Mouse (Mus musculus) left cerebral cortex, postnatal 36 days (tissue): ENCODE measurements around the gene H6pd. TPM values are rescaled to one million over a fixed set of nuclear protein-coding genes. Genes with fewer than 3 reads are reported as not detected.

Source experiments
- DNase-seq, 2 experiments: peaks; one replicate each; pipeline ENCODE4 v3.0.0; 2021 to 2022; ENCODE audit warnings: low spot score in 2 of 2, mixed read lengths in 1 of 2
- intact Hi-C: fragments of 180-260 bp; cut with DNase I; formaldehyde crosslinking; loops from one replicate; pipeline ENCODE4 v1.15.1; 2025
- total RNA-seq, 2 experiments: library from RNA; stranded (reverse); gene quantifications; 2 replicates each; pipeline ENCODE4 v1.2.3; 2021

Gene H6pd
- total RNA-seq, 2 experiments from 2014 or later = 12.5 to 14.3 TPM

DNA sequence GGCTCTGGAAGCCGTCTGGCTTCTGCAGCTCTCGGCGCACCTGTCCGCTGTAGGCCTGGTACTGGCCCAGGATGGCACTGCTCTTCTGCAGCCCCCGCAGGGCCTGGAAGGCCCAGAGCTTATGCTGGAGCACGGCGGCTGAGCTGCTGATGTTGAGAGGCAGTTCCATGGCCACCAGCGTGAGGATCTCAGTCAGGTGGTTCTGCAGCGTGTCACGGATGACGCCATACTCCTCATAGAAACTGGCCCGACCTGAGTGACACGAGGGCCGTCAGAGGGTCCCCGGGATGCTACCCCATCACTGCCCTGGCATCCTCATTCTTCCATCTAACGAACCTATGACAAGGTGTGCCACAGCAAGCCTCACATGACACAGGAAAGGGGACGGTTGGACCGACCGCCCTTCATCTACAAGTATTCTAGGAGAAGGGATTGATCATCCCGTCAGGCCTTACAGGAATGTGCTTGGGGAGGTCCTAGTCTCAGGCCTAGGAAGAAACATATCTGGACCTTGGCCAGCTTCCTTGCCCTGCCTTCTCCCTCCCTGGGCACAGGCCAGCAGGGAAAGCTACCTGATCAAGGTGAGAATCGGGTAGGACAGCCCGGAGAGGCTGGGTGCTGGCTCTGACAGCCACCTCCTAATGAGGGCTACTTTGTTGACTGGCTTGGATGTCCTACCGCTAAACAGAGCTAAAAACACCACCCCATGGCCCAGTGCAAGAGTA lies 24.7 kb downstream of the H6pd start:
- no peak for DNase-seq
- intact Hi-C loops = no loop called here

DNA sequence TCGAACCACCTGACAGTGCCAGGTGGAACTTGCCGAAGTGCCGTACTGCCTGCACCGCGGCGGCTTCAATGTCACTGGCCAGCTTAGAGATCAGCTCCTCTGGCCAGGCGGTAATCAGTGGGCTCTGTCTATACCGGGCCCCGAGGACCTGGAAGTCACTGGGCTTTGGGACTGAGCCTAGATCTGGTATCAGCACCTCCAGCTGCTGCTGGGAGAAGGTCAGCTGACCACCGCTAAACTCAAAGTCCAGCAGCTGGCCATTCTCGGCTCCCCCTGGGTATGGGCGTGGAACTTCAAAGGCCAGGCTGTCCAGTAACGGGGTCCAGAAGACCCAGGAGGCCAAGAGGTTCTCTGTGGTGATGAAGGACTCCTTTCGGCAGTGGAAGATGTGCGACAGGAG lies 26.7 kb downstream of the H6pd start:
- intact Hi-C loops = no loop called here
- DNase-seq = no peak

DNA sequence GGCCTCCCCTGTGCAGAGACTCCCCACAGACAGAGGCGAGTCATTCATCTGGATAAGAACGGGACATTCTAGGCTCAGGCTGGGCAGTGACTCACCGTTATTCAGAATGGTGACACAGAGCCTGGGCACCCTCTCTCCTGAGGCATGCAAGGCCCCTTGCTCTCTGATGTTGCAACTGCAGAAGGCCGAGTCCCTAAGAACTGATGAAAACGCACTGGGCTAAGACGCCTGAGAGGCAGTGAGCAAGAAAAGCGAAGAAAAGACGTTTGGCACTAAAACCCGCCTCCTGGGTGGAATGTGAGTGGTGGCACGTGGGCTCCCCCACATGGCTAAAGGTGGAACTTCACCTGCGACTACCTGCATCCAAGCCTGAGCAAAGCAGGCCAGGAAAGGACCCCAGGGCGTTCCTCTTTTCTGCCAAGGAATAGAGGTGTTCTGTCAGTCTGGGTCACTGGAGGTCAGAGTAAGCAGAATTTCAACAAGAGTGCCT lies 29.0 kb downstream of the H6pd start:
- peak; percentile 80 to 87 for DNase-seq
- intact Hi-C loops = no loop called here

DNA sequence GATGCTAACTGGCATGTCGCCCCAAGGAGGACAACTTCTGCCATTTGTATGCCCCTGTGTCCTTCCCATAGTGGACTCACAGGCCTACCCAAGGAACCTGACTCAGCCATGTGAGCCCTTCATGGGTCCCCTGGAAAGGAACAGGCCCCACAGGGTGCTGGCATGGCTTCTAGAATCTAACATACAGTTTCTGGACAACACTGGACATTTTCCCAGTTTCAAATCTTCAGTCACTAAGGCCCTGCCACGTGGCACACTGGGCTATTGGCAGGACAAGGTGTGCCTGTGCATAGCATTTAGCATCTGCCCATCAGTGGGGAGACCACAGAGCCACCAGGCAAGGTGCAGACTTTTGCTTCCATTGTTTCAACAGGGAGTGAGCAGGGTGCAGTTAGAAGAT lies 30.0 kb downstream of the H6pd start:
- no peak for DNase-seq
- intact Hi-C loops = no loop called here

DNA sequence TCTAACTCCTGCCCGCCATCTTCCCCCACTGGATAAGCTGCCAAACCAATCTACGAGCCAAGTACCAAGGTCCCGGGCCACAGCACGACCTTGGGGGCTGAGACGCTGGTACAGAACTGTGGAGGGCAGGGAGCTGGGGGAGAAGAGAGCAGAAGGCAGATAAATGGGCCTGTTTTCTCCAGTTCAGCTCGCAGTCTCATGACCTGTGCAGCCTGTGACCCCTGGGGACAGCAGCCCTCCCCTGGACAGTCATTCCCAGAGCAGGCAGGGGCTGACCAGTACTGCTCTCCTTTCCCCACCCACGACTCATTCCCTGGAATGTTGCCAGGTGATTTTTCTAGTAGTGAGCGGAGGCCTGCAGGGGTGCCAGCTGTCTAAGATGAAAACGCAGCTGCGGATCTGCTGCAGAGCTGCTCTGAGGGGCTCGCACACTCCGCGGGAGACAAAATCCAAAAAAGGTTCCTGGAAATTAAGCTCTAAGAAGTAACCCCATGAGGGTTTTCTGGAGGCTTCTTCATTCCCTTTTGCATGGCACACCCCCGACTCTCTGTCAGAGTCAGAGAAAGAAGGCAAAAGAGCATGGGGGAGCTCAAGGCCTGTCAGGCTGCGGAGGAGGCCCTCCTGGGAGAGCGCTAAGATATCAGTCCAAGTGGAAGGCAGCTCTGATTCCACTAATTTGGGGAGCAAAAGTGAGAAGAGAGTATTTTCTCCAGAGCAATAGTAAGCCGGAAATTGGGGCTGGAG lies 30.9 kb downstream of the H6pd start:
- intact Hi-C loops = no loop called here
- DNase-seq = no peak

DNA sequence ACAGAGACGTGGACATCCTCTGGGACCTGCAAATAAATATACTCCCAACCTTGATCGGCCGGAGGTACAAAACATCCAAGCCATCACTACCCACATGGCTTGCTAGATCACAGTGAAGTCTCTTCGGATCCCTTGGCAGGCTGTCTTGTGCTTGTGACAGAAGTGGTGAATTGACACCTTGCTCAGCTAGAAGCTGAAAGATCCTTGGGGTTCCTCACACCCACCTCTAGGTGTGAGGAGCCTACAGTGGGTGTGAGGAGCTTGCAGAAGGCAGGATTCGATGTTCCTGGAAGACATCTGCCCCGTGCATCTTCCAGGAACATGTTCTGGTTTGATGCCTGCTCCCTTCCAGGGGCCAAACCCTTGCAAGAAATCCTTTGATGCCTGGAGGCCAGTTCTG lies 31.6 kb downstream of the H6pd start:
- DNase-seq = peak in 1 of 2 experiments; percentile 44
- intact Hi-C loops = no loop called here

DNA sequence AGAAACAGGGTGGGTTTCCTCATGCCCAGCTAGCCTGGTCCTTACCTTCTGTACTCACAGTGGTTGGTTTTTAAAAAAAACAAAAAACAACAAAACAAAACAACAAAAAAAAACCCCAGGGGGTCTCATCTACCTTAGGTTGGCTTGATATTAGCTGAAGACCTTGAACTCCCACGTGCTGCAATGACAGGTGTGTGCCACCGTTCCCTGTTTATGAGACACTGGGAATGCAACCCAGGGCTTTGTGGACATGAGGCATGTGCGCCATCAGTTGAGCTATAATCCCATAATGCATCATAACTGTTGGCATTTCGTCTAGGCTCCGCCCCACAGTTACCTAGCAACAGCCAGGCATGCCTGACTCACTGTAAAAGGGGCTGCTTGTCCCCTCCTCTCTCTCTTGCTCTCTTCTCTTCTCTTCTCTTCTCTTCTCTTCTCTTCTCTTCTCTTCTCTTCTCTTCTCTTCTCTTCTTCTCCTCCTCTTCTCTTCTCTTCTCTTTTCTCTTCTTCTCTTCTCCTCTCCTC lies 33.0 kb downstream of the H6pd start:
- intact Hi-C loops = no loop called here
- DNase-seq = no peak

DNA sequence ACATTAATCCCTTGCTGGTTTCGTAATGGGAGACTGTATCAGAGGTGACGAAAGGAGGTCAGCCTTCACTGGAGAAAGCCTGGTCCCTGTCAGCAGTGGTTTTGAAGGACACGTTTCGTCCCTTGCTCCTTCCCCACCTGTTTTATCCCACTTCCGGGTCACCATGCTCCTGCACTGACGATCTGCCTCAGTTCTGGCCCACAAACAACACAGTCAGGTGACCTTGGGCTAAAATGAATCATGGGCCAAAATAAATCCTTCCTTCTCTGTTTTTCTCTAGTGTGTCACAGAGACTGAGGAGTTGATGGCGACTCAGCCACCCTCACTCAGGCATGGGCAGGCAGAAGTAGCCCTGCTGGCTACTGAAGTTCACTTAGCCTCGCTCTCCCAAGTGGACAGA lies 33.5 kb downstream of the H6pd start:
- DNase-seq = no peak
- intact Hi-C loops = no loop called here

DNA sequence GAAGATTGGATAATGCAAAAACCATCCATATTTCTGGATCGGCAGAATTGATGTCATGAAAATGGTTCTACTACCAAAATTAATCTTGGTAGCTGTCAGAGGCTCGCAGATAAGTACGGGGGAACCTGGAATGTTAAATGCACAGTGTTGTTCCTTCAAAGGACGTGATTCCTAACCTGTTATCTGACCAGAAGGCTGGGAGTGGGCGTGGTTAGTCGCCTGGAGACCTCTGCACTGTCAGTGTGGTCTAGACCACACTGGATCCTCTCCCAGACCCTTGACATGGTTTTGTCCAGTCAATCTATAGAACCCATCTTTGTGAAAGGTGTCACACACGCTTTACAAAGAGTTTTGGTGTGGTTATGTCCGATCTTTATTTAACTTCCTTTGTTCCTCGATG lies 37.4 kb downstream of the H6pd start:
- intact Hi-C loops = no loop called here
- DNase-seq = no peak

DNA sequence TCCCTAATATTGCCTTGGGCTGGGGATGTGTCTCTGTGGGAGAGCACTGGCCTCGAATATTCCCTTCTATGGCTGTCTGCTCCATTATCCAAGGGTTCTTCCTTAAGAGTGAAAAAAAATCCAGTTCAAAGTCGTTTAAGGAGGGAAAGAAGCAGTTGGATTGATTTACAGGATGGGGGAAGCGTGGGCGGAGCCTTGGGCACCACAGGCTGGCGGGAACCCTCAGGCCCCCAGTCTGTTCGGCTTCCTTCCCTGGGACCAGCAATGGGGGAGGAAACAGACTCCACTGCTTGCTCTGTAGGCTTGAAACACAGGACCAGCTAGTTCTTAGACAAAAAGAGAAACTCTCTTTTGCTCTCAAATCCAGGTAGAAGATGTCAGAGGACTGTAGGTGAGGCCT lies 40.3 kb downstream of the H6pd start:
- intact Hi-C loops = no loop called here
- no peak for DNase-seq

DNA sequence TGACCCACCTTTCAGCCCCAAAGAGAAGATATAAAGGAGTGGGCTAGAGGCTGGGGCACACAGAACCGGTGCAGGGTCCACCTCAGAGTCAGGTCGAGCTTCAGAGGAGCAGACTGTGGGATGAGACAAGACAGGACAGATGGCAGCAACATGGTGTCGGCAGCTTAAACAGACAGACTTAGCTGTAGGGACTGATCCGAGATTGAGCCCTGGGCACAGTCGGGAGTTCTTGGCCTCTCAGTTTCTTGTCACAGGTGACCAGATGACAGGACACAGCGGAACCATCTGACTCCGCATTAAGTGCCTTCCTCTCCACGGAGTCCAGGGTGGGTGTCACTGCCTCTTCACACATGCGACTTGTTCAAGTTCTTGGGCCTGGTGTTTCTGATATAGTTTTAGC lies 41.9 kb downstream of the H6pd start:
- intact Hi-C loops = no loop called here
- DNase-seq = no peak

DNA sequence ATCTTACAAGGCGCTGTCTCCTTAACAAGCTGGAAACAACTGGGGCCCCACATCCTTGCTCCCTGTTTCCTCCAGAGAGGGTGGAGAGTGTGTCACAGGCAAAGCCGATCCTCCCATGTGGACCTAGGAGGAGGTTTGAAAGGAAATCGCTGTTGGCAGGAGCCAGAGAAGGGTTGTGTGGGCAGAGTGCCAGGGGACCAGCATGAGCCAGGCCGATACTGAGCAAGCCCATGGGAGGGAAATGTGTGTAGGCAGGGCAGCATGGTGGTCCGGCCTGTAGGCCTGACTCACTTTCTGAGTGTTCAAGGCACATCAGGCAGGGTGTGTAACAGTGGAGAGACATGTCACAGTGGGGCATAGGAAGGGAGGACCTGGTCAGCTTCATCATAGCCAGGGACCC lies 42.6 kb downstream of the H6pd start:
- intact Hi-C loops = no loop called here

DNA sequence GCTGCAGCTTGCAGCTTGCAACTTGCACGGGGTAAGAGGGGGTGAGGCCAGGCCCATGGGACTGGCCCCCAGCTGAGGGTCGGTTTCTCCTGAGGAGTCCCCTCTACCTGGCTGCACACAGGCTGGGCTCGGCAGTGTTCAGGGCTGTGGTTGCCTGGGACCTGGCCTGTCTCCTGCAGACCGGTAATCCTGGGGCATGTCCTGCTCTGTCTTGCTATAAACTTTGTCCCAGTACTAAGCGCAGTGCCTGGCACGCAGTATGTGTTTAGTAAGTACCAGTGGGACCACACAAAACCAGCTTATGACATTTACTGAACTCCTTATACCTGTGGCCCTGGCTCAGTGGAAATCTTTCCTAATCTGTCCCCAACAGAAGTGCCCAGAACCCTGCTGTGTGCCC lies 43.2 kb downstream of the H6pd start:
- no peak for DNase-seq
- intact Hi-C loops = no loop called here

More for the DNA sequence above, 42.6 kb downstream of the H6pd start:
- DNase-seq = no peak

DNA sequence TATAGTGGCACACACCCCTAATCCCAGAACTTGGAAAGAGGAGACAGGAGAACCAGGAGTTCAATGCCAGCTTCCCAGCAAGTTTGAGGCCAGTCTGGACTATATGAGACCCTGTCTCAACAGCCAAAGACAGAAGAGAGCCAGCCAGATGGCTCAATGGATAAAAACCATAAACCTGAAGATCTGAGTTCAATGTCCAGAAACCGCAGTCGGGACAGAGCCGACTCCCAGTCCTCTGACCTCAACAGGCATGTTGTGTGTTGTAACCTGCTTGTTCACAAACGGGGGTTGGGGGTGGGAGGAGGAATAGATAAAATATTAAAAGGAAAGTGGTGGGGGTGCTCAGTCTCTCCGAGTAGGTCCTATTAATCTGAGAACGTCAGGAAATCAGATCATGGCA lies 43.6 kb downstream of the H6pd start:
- intact Hi-C loops = no loop called here
- DNase-seq = no peak

DNA sequence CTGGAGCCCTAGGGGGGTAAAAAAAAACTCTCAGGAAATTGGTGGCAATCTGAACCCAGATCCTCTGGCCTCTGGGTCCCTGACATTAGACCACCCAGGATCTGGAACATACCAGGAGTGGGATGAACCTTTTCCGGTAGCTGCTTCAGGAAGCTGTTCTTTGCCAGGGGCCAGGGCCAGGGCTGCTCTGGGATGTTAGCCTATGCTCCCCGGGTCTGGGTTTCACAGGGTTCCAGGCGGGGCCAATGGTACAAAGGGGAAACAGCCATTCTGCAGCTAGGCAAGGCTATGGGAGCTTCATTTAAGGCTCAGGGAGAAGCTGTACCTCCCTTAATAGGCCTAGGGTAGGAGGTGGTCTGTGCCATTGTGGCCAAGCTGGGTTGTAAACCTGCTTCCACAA lies 44.1 kb downstream of the H6pd start:
- DNase-seq = no peak
- intact Hi-C loops = no loop called here

DNA sequence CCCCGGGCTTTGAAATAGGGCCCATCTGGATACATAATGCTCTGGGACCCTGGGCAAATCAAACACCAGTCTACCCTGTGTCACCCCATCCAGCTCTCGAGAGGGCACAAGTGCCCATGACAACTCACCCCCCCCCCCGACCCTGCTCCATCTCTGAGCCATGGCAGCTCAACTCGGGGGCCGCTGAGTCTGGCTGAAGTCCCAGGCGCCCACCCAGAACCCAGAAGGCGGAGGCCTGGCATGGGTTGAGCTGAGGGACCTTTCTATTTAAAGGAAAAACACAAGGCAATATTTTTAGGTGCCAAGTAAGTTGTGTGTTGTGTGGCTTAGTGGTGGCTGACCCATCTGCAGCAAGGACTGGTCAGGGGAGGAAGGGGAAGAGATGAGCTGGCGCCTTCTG lies 44.5 kb downstream of the H6pd start:
- intact Hi-C loops = no loop called here
- no peak for DNase-seq

DNA sequence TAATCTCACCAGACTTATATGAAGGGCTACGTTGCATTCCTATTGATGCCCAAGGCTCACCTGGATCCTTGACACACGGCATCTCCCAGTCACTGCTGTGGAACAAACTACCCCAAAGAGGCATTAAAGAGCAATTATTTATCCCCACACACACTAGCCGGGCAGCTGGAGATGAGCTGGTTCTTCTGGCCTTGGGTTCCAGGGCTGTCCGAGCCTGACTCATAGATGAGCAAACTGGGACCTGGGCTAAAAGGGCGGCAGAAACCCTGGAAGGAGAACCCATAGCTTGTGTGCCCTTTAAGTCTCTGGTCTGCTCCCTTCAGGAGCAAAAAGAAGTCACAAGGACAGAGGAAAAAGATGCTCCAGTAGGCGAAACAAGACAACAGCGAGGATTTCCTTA lies 48.4 kb downstream of the H6pd start:
- intact Hi-C loops = no loop called here
- no peak for DNase-seq

DNA sequence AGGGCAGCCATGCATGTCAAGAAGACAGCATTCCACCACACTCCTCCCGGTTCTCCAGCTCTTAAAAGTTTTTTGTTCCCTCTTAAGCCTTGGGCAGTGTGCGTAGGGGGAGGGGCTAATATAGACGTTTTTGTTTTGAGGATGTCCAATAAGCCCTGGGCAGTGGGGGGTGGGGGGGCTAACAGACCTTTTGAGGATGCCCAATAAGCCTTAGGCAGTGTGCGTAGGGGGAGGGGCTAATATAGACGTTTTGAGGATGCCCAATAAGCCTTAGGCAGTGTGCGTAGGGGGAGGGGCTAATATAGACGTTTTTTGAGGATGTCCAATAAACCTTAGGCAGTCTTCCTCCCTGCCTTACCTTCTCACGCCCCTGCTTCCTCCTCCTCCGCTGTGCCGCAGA lies 49.0 kb downstream of the H6pd start:
- intact Hi-C loops = loop anchor here (5.0 kb wide), 1 partner anchor 208 kb away; no protein-coding TSS in a partner anchor

DNA sequence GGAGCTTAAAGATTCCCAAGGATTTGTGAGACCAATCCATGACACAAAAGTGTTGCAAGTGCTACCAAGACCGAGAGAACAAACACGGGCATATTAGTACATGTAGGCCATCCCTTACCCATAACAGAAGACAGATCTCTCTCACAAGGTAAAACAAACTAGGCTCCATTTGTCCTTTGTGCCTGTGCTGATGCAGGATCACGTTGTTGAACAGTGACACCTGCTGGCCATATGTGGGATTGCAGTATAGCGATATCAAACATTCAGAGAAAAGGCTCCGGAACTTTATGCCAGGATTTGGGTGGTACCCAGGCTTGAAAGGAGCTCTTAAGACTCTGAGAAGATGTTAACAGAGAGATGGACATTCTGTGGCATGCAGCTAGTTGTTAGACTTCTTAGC lies 50.3 kb downstream of the H6pd start:
- intact Hi-C loops = loop anchor here (1.0 to 5.0 kb wide), 2 partner anchors 151 to 206 kb away; no protein-coding TSS in a partner anchor
- peak; percentile 67 to 78 for DNase-seq

More for the DNA sequence above, 49.0 kb downstream of the H6pd start:
- DNase-seq = no peak

DNA sequence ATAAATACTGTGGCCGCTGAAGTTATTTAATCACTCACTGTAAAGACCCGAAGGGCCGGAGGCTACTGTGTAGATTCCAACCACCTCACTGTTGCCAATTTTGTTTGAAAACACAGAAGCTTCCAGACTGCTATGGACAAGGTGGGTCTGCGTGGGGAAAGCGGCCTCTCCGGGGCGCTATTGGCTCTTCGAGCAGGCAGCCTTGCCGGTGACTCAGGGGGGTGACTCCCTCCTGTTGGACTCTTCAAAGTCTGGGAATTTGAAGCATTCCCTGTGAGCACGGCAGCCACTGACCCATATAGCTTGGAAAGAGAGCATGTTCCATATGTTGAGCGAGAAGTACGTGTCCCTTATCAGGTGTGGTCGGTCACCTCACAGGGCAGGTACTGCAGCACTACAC lies 52.8 kb downstream of the H6pd start:
- intact Hi-C loops = loop anchor here (5.0 kb wide), 1 partner anchor 204 kb away; no protein-coding TSS in a partner anchor
- DNase-seq = no peak

DNA sequence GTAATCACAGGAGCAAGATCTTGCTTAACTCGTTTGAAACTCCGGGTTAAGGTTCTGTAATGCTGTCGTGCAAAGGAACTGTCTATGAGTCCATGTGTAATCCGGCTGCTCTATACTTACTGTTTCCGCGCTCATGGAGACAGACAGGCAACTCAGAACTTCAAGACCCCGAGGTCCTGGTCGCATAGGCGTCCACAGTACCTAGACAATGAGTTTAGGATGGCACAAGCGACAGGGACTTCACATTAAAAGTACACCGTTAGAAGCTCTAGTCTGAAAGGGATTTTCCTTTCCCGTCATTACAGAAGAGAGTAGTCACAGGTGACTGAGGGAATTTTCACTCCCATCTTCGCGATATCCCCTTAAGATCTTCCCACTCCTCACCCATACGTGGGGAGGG lies 53.2 kb downstream of the H6pd start:
- no peak for DNase-seq
- intact Hi-C loops = loop anchor here (2.0 to 5.0 kb wide), 2 partner anchors 115 to 203 kb away; no protein-coding TSS in a partner anchor
